Mouse (Mus musculus) CD8-positive naive resting alpha-beta T cell, adult 2 months (primary cell): ENCODE measurements around the gene Heg1.

Experiments used
- DNase-seq, 2 experiments: peaks; one replicate each; pipeline ENCODE4 v3.0.0; 2022; ENCODE audit warnings: low read depth in 2 of 2, low spot score in 2 of 2

The Heg1 gene

DNA sequence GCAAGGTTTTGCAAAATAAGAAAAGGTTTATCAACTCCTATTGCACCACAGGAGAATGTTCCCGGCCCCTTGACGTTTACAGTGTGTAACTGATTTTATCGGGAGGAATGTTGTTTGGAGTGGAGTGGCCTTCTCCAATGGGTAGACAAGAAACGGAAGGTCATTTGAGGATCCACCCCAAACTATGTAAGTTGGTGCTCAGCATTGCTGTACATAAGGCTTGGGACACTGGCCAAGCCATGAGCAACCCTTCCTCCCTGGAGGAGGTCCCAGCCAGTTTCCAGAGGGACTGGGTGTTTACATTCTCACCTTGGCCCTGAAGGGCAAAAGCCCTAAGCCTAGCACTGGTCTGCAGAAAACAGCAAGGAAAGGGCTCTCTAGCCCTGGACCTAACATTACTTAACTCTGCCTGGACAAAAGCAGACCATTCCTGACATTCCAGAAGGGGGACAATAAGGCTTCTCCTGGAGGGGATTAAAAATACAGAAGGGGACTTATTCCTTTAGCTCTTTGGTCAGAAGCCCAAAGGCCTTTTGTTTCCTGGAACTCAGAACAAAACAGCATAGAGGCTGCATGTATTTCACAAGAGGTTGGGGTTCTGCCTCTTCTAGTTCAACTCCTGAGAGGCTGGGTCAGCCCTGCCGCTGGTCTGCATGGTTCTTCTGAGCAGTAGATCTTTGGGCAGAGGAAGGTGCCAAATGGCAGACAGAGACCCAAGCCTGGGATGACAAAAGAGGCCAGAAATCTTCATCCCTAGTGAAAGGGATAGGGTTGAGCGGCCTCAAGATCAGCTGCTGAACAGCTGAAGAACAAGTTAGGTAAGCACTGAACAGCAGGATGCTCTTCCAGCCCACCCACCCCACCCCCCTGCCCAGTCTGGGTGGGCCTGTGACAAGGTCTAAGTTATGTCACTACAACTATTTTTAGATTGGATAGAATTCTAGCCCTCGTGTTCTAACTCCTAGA is 7.5 kb upstream of the Heg1 start:
- DNase-seq: no peak

DNA sequence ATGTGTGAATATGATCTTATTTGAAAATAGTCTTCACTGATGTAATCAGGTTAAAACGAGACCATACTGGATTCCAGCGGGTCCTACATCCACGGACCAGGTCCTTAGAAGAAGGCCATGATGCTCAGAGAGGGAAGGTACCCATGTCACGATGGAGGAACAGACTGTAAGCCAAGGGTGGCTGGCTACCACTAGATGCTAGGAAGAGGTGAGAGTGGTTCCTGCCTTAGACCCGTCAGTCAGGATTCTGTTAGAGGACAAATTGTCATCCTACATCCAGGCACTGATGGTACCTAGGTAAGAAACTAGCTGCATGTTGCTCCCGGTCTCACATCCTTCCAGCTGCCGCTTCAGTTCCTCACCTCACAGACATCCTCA is 6.9 kb upstream of the Heg1 start:
- no peak for DNase-seq

DNA sequence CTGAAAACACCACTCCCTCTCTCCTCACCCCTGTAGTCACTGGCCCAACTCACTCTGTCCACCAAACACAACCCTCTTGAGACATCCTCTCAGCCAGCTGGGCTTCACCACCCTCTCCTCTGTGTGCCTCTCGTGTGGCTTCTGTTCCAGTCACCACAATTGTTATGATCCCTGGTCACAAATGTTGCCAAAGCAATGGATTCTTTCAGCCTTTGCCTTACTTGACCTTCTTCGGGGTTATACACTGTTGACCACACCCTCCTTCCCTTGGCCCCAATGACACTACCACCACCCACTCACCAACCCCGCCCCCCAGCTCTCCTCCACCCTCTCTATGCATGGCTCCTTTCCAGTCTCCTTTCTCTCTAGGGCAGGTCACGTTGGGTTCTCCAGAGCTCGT is 6.3 kb upstream of the Heg1 start:
- DNase-seq: no peak

DNA sequence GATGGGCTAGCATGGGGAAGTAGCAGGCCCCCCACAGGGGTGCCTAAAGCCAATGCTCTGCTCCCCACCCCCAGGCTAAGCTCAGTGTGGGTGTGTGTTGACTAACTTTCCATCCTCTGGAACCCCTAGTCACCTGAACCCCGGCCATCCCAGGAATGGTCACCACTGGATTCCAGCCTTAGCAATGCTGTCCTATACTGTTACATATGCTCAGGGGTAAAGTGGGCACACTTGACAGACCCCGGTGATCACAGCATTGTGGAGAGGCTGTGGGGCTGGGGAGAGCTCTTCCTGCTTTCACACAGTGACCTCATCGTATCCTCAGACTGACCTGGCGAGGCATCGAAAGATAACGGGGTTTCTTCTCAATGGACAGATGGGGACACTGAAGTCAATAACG is 3.9 kb upstream of the Heg1 start:
- DNase-seq: no peak

DNA sequence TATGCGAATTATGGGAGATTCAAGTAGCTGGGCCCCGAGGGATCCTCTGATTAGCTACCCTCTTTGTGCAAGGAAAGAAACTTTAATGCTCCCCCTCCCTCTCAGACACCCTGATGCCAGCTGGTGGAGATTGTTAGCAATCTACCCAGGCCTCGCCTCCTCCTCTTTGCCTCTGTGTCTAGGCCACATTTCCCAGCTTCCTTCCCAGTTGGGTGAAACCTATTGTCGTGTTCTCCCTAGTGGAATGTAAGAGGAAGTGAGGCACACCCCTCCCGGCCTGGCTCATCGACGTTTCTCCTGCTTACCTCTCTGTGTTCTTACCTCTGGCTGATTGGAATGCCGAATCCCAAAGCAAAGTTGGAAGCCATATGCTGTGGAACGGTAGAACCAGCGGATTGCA is 3.4 kb upstream of the Heg1 start:
- no peak for DNase-seq

DNA sequence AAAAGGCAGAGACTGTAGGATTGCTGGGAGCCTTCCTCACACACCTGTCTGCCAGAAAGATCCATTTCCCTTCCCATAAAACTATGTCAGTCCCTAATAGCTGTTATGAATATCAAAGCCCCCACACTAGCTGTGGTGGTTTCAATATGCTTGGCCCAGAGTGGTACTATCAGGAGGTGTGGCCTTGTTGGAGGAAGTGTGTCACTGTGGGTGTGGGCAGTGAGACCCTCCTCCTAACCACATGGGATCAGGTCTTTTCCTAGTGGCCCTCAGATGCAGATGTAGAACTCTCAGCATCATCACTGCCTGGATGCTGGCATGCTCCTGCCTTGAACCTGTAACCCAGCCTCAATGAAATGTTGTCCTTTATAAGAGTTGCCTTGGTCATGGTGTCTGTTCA is 2.5 kb upstream of the Heg1 start:
- no peak for DNase-seq

DNA sequence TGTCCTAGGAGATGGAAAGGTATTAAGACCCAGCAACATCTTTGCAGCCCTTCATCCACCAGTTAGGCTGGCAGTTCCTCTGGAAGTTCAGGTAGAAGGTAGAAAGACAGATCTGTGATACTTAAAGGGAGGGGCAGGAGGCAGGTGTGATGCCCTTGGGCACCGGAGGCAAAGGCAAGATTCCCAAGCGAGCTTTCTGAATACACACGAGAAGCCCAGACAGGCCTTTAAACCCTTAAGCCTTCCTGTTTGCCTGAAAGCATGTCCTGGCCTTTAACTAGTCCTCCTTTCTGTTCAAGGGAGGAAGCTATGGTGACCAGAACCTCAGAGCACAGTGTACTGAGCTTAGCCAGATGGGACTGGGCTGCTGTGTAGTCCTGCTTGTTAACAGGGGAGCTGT is 1.5 kb upstream of the Heg1 start:
- DNase-seq: no peak

DNA sequence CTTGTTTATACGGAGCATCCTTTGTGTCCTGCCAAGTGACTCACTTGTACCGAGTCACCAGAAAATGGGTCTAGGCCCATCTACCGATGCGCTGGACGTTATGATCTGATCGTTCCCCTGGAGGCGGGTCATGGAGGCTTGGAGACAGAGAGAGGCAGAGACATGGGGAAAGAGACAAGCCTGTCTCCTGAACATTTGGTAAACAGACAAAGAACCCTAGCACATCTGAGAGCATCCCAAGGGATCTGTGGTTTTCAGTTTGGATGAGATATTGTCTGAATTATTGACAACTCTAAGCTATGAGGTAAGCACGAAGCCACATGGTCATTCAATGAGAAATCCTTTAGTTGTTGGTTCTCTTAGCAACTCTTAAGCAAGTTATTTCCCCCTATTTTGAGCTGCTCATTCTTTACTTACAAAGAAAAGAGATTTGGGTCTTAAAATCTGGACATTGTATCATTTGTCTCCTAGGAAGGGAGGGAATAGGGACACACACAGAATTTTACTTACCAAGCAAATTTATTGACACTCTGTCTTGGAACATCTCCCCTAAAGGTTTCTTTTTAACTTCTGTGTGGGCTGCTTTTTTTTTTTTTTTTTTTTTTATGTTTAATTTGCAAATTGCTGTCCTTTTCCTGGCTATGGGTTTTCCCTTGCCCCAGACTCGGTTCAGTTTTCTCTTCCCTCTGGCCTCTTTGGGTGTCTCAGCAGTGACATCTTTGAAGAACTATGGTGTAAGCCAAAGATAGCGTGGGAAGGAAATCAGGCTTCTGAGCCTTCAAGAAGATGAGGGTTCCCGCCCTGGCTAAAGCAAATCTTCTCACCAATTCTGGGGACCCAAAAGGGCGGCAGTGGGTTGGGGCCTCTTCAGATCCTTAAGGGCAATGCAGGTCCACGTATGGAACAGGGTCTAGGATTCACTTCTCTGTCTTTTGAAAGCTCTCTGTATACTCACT is 686 bp upstream of the Heg1 start:
- DNase-seq: no peak

DNA sequence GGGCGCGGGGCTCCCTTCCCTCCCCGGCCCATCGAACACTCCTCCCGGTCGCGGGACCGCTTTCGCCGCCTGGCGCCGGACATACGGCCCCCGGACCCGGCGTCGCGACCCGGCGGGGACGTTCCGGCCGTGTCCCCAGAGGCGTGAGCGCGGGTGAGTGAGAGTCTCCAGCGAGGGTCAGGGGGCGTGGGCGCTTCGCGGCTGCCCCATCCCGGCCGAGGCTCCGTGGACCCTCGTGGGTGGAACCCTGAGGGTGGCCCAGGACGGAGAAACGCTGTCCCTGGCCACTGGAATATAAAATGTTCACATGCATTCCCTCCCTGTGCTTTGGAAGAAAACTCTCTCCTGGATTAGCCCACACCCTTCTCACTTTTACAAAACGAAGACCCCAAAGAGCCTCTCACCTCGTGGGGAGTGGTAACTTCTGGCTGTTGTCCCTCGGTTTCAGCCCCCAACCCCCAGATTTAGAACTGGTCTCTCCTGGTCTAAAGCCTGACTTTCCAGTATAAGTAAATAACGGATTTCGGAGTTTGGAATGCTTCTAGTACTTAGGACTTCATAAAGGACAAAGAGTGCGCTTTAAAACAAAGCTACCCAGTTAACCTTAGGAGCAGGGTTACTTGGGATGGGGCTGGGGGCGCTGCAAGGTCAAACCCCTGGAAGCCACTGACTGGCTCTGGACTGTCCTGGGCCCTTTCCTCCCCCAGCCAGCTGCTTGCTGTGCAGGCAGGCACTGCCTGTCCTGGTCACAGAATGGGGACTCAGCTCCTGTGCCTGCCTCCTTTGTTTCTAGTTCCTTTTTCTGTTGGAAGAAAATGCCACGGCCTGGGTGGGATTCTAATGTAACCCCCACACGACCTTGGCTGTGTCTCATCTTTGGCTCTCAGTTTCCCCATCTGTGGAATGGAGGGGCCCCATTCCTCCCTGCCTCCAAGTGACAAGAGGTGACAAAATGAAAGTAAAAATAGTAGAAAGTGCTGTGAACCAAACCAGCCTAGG is 832 bp downstream of the Heg1 start:
- DNase-seq: no peak

DNA sequence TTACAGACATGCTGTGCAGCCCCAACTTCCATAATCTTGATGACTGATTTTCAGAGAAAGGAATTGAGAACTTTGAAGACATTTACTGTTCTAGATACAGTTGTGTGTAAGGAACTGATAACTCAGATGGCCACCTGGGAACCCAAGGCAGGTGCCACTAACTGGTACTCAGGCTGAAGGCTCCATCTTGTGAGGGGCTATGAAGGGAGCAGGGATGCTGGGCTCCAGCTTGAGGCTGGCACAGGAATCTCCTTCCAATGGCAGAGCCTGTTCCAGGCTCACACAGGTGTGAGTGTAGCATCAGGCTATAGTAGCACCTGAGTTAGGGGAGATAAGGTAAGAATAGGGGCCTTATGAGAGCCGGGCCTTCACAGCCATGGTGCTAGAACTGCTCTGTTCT is 1.9 kb downstream of the Heg1 start:
- no peak for DNase-seq

DNA sequence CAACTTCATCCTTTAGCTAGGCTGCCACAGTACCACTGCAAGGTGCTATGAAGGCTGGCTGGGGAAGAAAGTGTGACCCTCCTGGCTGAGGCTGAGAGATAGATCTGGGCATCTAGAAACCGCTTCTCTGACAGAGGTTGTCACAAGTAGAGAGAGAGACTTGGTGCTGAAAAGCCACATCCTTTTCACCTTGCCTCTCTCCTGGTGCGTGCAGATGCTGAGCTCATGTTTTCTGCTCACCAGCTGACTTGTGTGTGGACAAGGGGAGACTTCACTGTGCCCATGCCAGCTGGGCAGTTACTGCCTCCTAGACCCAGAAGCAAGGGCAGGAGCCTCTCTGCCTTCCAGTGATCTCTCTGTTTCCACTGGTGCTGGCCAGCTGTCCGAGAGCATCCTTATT is 3.6 kb downstream of the Heg1 start:
- peak; percentile 46 to 52 for DNase-seq

DNA sequence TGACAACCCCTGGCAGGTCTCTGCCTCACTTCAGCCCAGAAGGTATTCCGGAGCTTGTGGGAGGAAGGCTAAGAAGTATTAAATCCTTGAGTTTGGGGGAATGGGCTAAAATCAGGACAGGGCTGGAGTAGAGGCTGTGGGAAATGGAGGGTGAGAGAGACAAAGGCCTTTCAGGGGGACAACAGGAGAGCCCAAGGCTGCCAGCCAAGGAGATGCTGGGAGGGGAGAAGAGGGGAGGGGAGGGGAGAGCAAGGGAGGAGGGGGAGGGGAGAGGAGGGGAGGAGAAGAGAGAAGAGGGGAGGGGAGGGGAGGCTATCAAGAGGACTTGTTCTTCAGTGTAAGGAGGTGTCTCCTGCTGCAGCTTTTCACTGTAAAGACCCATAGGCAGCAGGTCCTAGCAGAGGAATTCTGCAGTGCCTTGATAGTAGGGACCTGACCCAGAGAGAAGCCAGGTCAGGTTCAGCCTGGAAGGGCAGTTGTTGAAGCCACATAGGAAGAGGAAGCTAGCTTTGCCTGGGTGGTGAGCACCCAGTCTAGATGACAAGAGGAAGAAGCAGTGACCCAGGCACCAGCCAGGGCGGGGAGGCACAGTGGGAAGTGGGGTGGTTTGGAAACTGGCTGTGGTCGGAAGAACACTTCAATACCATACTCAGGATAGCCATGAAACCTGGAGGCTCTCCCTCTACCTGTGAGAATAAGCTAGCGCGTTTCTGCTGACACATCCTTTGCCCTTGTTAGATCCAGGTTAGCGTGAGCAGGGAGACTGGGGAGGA is 7.0 kb downstream of the Heg1 start:
- DNase-seq: no peak

DNA sequence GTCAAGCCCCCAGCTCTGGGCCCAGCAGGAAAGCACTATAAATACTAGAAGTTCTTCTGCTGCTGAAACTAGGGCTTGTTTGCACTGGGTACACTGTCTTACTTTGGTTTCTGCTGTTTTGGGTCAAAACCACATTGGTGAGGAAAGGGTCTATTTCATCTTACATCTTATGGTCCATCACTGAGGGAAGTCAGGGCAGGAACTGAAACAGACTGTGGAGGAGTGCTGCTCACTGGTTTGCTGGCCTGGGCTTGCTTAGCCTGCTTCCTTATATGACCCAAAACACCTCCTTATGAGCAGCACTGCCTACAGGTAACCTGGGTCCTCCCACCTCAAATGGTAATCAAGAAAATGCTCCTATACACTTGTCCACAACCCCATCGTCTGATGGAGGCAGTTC is 9.4 kb downstream of the Heg1 start:
- DNase-seq: no peak

DNA sequence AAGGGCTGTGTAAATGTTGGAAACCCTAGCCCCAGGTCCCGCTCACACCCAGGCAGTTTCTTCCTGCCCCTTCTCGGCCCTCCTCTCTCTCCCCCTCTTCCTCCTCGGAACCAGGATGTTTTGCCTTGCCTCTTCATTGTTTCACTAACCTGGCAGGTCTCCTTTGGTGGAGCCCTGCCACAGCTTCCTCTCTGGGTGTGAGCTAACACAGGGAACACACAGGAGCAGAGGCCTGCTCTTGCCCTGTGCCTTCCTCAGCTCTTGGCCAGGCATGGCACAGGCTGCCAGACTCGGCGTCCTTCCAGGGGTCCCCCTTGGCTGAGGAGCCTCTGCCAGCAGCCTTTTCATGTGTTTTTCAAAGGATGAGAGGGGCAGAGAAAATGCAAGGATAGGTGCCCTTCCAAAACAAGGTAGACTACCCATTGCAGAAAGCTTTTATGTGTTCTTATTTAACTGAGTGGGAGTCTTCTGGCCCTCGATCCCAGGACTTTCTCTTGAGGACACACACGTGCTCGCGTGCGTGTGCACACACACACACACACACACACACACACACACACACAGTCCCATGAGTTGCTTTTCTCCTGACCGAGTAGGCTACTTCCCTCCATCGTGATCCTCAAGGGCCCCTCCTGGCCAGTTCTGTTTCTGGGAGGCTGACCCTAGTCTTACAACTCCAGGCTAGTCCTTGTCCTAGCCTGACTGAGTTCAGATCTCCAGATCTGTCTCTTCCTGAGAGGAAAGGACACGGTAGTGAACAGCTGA is 12.8 kb downstream of the Heg1 start:
- DNase-seq: no peak

DNA sequence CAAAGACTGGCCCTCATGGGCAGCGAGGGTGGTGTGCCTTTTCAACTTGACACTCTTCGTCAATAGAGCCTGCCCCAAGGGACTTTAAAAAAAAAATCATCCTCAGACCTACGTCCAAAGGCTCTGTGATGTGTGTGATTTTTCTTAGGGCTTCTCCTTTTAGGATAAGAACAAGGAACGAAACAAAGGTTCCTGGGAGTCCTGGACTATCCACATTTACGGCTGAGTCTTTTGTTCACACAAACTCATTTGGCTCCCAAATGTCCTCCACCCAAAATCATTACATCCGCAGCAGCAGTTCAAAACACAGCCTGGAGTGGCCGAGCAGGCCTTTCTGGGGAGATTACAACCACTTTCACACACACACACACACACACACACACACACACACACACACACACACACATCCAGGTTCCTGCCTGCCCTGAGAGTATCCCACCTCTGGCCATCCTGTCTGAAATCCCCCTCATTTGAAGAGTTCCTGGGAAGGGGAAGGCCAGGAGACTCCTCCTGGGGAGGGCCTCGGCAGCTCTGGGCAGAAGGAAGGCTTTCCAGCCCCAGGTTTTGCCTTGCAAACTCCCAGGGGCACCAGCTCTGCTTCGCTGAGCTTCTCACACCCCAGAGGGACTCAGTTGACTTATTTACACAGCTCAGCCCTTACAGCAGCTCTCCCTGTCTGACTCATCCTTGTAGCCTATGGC is 13.6 kb downstream of the Heg1 start:
- DNase-seq: no peak

DNA sequence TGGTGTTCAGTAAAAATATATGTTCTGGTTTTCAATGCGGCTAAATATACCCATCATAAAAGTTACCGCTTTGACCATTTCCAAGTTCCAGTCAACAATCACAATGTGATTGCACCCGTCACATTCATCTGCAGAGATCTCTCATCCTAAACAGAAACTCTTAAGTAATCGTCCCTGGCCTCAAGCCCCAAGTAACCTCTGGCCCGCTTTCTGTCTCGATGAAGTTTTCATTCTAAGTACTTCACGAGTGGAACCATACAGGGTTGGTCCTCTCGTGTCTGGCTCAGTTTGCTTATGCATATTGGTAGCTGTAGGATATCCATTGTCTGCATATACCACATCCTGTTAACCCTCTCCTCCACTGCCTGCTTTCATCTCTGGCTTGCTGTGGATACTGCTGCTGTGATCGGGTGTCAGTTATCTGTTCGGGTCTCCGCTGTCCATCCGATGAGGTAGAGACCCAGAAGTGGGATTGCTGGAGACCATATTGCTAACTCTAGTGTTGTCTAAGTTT is 14.2 kb downstream of the Heg1 start:
- no peak for DNase-seq

DNA sequence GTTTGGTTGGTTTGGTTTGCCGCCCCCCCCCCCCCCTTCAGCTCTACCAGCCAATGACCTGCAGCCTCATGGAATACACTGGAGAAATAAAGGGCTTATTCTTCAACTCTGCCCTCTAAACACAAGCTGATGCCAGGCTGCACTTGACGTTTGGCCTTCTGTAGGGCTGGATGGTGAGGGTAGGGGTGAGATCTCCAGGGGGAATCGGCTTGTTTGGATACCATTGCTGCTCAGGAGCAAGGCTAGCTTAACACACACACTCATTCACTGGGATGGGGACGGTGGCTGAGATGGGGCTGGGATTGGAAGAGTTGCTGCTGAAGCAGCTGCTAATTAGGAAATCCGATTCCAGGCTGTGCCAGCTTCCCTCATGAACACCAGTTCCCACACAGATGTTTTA is 16.4 kb downstream of the Heg1 start:
- DNase-seq: no peak

DNA sequence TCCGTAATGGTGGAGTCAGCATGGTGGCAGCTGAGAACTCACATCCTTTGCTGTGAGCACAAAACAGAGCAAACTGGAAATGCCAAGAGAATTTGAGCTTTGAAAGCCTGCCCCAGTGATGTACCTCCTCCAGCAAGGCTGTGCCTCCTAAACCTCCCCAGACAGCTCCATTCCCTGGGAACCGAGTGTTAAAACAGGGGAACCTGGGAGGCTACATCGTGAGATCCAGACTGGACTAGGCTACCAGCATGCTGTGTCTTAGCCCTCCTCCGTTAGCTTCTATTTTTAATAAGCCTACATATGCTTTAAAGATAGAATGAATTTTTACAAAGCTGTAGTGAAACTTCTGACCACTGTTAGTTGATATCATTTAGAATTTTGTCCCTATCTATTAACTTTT is 17.7 kb downstream of the Heg1 start:
- DNase-seq: no peak

DNA sequence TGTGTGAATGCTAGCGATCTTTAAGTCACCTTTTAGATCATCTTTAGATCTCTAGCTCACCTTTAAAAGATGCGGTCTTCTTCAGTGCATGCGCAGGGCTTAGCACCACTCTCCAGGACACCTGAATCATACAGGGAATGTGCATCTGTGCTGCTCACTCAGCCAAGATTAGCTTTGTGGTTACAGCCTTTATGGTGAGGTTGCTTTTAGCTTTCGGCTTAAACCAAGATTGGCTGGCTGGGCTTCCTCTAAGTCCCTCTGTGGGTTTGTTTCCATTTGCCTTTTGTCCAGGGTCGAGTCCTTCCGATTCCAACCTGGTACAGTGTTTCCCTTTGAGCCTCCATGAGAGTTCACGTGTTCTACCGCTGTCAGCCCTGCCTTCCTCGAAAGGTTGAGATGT is 20.1 kb downstream of the Heg1 start:
- DNase-seq: no peak
